Mouse (Mus musculus) hindbrain, embryonic 14.5 days (tissue): ENCODE results near the gene Car4. TPM values are rescaled to one million over a fixed set of nuclear protein-coding genes. Genes with fewer than 3 reads are reported as not detected.

Source experiments
- ATAC-seq: fragments of 200-750 bp; cut with Nextera tagmentation; 2 replicates; pipeline ENCODE4 v1.8.0; 2017; ENCODE audit warnings: moderate number of reproducible peaks, mild to moderate bottlenecking, moderate TSS enrichment, moderate library complexity; ENCODE audit not compliant: low FRiP score
- DNase-seq: peaks from one replicate; pipeline ENCODE4 v3.0.0-alpha.2; 2015; ENCODE audit warnings: low spot score
- H3K27ac ChIP-seq: fragments of 300-500 bp; sonication (generic); 2 replicates; pipeline ENCODE4 v1.5.1; 2014; ENCODE audit warnings: mild to moderate bottlenecking, moderate library complexity
- H3K27me3 ChIP-seq: fragments of 300-500 bp; sonication (generic); 2 replicates; pipeline ENCODE4 v1.6.1; 2014; ENCODE audit warnings: mild to moderate bottlenecking, low read length, mixed read lengths; ENCODE audit not compliant: control insufficient read depth, insufficient read depth
- H3K36me3 ChIP-seq: fragments of 300-500 bp; sonication (generic); replicated peaks from 2 replicates; pipeline ENCODE4 v1.6.1; 2014; ENCODE audit not compliant: control insufficient read depth, insufficient read depth
- H3K4me1 ChIP-seq: fragments of 300-500 bp; sonication (generic); replicated peaks from 2 replicates; pipeline ENCODE4 v1.6.1; 2014; ENCODE audit warnings: antibody characterized with exemption, low read length, mixed read lengths; ENCODE audit not compliant: control insufficient read depth, insufficient read depth
- H3K4me2 ChIP-seq: fragments of 300-500 bp; sonication (generic); replicated peaks from 2 replicates; pipeline ENCODE4 v1.6.1; 2014; ENCODE audit warnings: mild to moderate bottlenecking, moderate library complexity
- H3K4me3 ChIP-seq: fragments of 300-500 bp; sonication (generic); replicated peaks from 2 replicates; pipeline ENCODE4 v1.5.1; 2014; ENCODE audit warnings: mild to moderate bottlenecking, low read length
- H3K9ac ChIP-seq: fragments of 300-500 bp; sonication (generic); 2 replicates; pipeline ENCODE4 v1.6.1; 2014
- H3K9me3 ChIP-seq: fragments of 300-500 bp; sonication (generic); 2 replicates; pipeline ENCODE4 v1.6.1; 2016; ENCODE audit warnings: low read length; ENCODE audit not compliant: control insufficient read depth
- WGBS: fragments of 180-500 bp; shearing (Covaris S2); extraction: QIAGEN DNeasy Blood & Tissue Kit; methylation state at CpG from one replicate; pipeline ENCODE4 v1.1.7; 2014; 5-methylcytosine and 5-hydroxymethylcytosine counted together
- polyA plus RNA-seq: library from polyadenylated mRNA; unstranded; fragments of >200 nt; fragmentation: Nextera tagmentation; extraction: Ambion mirVana; gene quantifications from 2 replicates; pipeline ENCODE4 v1.2.1, GENCODE M21; 2014

Car4 gene
- polyA plus RNA-seq: 4.6 and 5.0 TPM in 2 replicates

GRCm38 (mm10) chr11:84957591-84958270 is at the start of gene Car4:
TSS of gene Car4 (plus strand) at chr11:84957786.
- no peak within 1 kb of the TSS for H3K27ac ChIP-seq
- H3K27me3 ChIP-seq: peaks cover 45% of the 10 kb centered on the region
- H3K36me3 ChIP-seq: no peaks in the 10 kb centered on the region
- peak within 1 kb of the TSS; percentile 66 for H3K4me2 ChIP-seq
- DNase-seq: no peak
- WGBS: 1% methylated on average over 49 of the region's 49 CpGs
- peaks cover 5% of the 10 kb centered on the region; the same call in 1 of the 2 replicates for H3K4me1 ChIP-seq
- H3K9ac ChIP-seq: peak within 1 kb of the TSS; percentile 50; the same call in 1 of the 2 replicates
- H3K9me3 ChIP-seq: no peaks in the 10 kb centered on the region
- H3K4me3 ChIP-seq: peak within 1 kb of the TSS; percentile 36
- no peak for ATAC-seq

GRCm38 (mm10) chr11:84908480-84908879 is 49.1 kb upstream of the Car4 start:
- no peak for ATAC-seq
- Histone ChIP-seq H3K4me3 (no peak overlapping the region), H3K27ac (no peak overlapping the region), H3K4me2 (no peak overlapping the region), H3K36me3 (peaks cover 91% of the 10 kb centered on the region), H3K27me3 (no peaks in the 10 kb centered on the region), H3K4me1 (no peaks in the 10 kb centered on the region), H3K9ac (no peak overlapping the region), H3K9me3 (no peaks in the 10 kb centered on the region)
- WGBS: over 99% methylated on average over 6 of the region's 6 CpGs
- no peak for DNase-seq

- WGBS: 79% methylated on average over 4 of the region's 4 CpGs
- Histone ChIP-seq H3K4me1 (peaks cover 6% of the 10 kb centered on the region; the same call in 1 of the 2 replicates), H3K36me3 (peaks cover 72% of the 10 kb centered on the region), H3K4me2 (no peak overlapping the region), H3K9me3 (no peaks in the 10 kb centered on the region), H3K27me3 (no peaks in the 10 kb centered on the region), H3K27ac (no peak overlapping the region), H3K4me3 (no peak overlapping the region), H3K9ac (no peak overlapping the region)
- no peak for DNase-seq
- no peak for ATAC-seq
Observed at GRCm38 (mm10) chr11:84910411-84910810, 47.2 kb upstream of the Car4 start.

- Histone ChIP-seq H3K4me3 (no peak overlapping the region), H3K36me3 (peaks cover 31% of the 10 kb centered on the region), H3K27ac (no peak overlapping the region), H3K9ac (no peak overlapping the region), H3K9me3 (no peaks in the 10 kb centered on the region), H3K4me1 (peaks cover 8% of the 10 kb centered on the region; the same call in 1 of the 2 replicates), H3K27me3 (no peaks in the 10 kb centered on the region), H3K4me2 (no peak overlapping the region)
- DNase-seq (no peak), ATAC-seq (no peak)
- 86% methylated on average over 5 of the region's 5 CpGs for WGBS
Observed at GRCm38 (mm10) chr11:84914673-84915072, 42.9 kb upstream of the Car4 start.

GRCm38 (mm10) chr11:84916053-84916702 is 41.4 kb upstream of the Car4 start, which contains the start of gene Znhit3:
TSS of gene Znhit3 (minus strand) at chr11:84916366.
- no peaks in the 10 kb centered on the region for H3K9me3 ChIP-seq
- H3K4me2 ChIP-seq: peak within 1 kb of the TSS; percentile 84
- ATAC-seq (peak; percentile 90), DNase-seq (peak; percentile 95)
- peak within 1 kb of the TSS; percentile 89 for H3K4me3 ChIP-seq
- peaks cover 8% of the 10 kb centered on the region; the same call in 1 of the 2 replicates for H3K4me1 ChIP-seq
- H3K9ac ChIP-seq: peak within 1 kb of the TSS; percentile 73
- peak within 1 kb of the TSS; percentile 30; the same call in 1 of the 2 replicates for H3K27ac ChIP-seq
- WGBS: 3% methylated on average over 34 of the region's 34 CpGs
- H3K27me3 ChIP-seq: no peaks in the 10 kb centered on the region
- peaks cover 18% of the 10 kb centered on the region for H3K36me3 ChIP-seq

- Histone ChIP-seq H3K4me2 (peak overlapping the region; percentile 84), H3K9ac (peak overlapping the region; percentile 49), H3K4me3 (peak overlapping the region; percentile 89), H3K4me1 (peaks cover 8% of the 10 kb centered on the region; the same call in 1 of the 2 replicates), H3K27ac (peak overlapping the region; percentile 30; the same call in 1 of the 2 replicates), H3K9me3 (no peaks in the 10 kb centered on the region), H3K27me3 (no peaks in the 10 kb centered on the region), H3K36me3 (peaks cover 11% of the 10 kb centered on the region)
- 60% methylated on average over 7 of the region's 7 CpGs for WGBS
- DNase-seq (no peak), ATAC-seq (no peak)
Observed at GRCm38 (mm10) chr11:84916703-84917300, 40.8 kb upstream of the Car4 start.

- WGBS: 4% methylated on average over 16 of the region's 16 CpGs
- no peak overlapping the region for H3K4me3 ChIP-seq
Observed at GRCm38 (mm10) chr11:84918425-84918824, 39.2 kb upstream of the Car4 start.

GRCm38 (mm10) chr11:84919276-84919675 is 38.3 kb upstream of the Car4 start:
- Histone ChIP-seq H3K27ac (no peak overlapping the region), H3K9me3 (no peaks in the 10 kb centered on the region), H3K36me3 (no peaks in the 10 kb centered on the region), H3K4me3 (no peak overlapping the region), H3K9ac (no peak overlapping the region), H3K4me2 (no peak overlapping the region), H3K4me1 (peaks cover 8% of the 10 kb centered on the region; the same call in 1 of the 2 replicates), H3K27me3 (no peaks in the 10 kb centered on the region)
- WGBS: 37% methylated on average over 3 of the region's 3 CpGs
- no peak for ATAC-seq
- no peak for DNase-seq

More at GRCm38 (mm10) chr11:84918425-84918824, 39.2 kb upstream of the Car4 start:
- Histone ChIP-seq H3K27me3 (no peaks in the 10 kb centered on the region), H3K36me3 (no peaks in the 10 kb centered on the region), H3K27ac (no peak overlapping the region), H3K9ac (no peak overlapping the region), H3K4me1 (peaks cover 8% of the 10 kb centered on the region; the same call in 1 of the 2 replicates), H3K9me3 (no peaks in the 10 kb centered on the region), H3K4me2 (peak overlapping the region; percentile 25; the same call in 1 of the 2 replicates)
- ATAC-seq (peak; percentile 68; the same call in 1 of the 2 replicates), DNase-seq (peak; percentile 92)

- no peak for ATAC-seq
- H3K36me3 ChIP-seq: no peaks in the 10 kb centered on the region
- peaks cover 7% of the 10 kb centered on the region; the same call in 1 of the 2 replicates for H3K4me1 ChIP-seq
- H3K4me3 ChIP-seq: no peak overlapping the region
- H3K9ac ChIP-seq: no peak overlapping the region
- no peak overlapping the region for H3K27ac ChIP-seq
- H3K4me2 ChIP-seq: no peak overlapping the region
- DNase-seq: no peak
- H3K9me3 ChIP-seq: no peaks in the 10 kb centered on the region
- 80% methylated on average over 7 of the region's 7 CpGs for WGBS
- H3K27me3 ChIP-seq: no peaks in the 10 kb centered on the region
Observed at GRCm38 (mm10) chr11:84919951-84920350, 37.6 kb upstream of the Car4 start.
